Mouse (Mus musculus) small intestine, adult 2 months (tissue): Measurements from ENCODE around the gene Nxf1. TPM values are rescaled to one million over a fixed set of nuclear protein-coding genes. Genes with fewer than 3 reads are reported as not detected.

Source experiments
- H3K27ac ChIP-seq: fragments of 200-500 bp; 2 replicates; pipeline ENCODE4 v1.5.1; 2012; ENCODE audit warnings: low read depth, low read length, control low read depth, inconsistent platforms; ENCODE audit not compliant: insufficient read depth
- H3K27me3 ChIP-seq: fragments of 200-500 bp; 2 replicates; pipeline ENCODE4 v1.6.1; 2012; ENCODE audit warnings: mild to moderate bottlenecking, moderate library complexity, low read length, inconsistent platforms; ENCODE audit not compliant: control insufficient read depth, insufficient read depth
- H3K36me3 ChIP-seq: fragments of 200-500 bp; 2 replicates; pipeline ENCODE4 v1.6.1; 2012; ENCODE audit warnings: mild to moderate bottlenecking, low read length, control low read depth, inconsistent platforms; ENCODE audit not compliant: control insufficient read depth, insufficient read depth
- H3K4me1 ChIP-seq: fragments of 200-500 bp; 2 replicates; pipeline ENCODE4 v1.6.1; 2012; ENCODE audit warnings: low read length, inconsistent platforms, mixed read lengths; ENCODE audit not compliant: control insufficient read depth, insufficient read depth, insufficient read length
- H3K4me3 ChIP-seq: fragments of 200-500 bp; 2 replicates; pipeline ENCODE4 v1.5.1; 2012; ENCODE audit warnings: low read depth, mild to moderate bottlenecking, control low read depth, inconsistent platforms, low read length, moderate library complexity
- CTCF ChIP-seq: fragments of 200-500 bp; IDR thresholded peaks from 2 replicates; pipeline ENCODE4 v1.5.1; 2012; ENCODE audit warnings: low read depth, mild to moderate bottlenecking, control low read depth, inconsistent platforms, low read length, moderate library complexity, mixed read lengths; ENCODE audit not compliant: insufficient replicate concordance, insufficient read length; ENCODE audit errors: extremely low read depth
- POLR2A ChIP-seq: fragments of 200-500 bp; IDR thresholded peaks from 2 replicates; pipeline ENCODE4 v1.6.1; 2012; ENCODE audit warnings: low read depth, mild to moderate bottlenecking, control low read depth, inconsistent platforms, low read length, moderate library complexity
- WGBS: fragments of 180-500 bp; shearing (Covaris S2); methylation state at CpG from one replicate; pipeline ENCODE4 v1.1.7; 2018; 5-methylcytosine and 5-hydroxymethylcytosine counted together
- polyA plus RNA-seq: library from polyadenylated mRNA; depleted of rRNA; stranded (reverse); fragments of >200 nt; gene quantifications from 2 replicates; pipeline ENCODE4 v1.2.3, GENCODE M21; 2012

Gene Nxf1
- polyA plus RNA-seq, 1 experiment: 25.4 TPM

DNA sequence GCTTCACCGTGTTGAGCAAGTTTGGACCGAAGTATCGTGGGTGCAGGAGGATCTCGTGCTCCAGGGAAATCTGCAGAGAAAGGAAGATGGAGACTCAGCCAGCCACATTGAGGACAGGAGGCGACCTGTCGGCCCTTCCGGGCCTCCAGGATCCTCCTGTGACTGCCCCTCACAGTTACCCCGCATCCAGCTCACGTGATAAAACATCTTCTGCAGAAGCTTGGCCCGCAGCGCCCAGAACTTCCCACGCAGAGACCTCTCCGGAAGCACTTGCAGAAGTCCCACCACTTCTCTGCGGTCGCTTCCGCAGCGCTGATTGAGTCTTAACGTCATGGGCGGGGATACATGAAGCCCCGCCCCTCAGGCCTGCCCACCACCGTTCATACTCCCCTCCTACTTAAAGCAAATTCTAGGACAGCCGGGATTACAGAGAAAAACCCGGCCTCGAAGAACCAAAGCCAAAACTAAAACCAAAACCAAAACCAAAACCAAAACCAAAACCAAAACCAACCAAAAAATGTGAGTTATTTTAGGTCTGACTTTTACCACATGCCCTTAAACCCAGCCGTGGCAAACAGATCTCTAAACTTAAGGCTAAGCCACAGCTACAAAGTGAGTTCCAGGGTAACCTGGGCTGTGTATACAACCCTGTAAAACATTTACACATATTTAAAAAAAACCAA lies 41.5 kb downstream of the Nxf1 start, which contains the start of gene Polr2g:
Gene Polr2g (minus strand): TSS at position 314 of the 683 bp plus-strand sequence.
- H3K36me3 ChIP-seq: peaks cover 10% of the 10 kb centered on the region
- no peaks in the 10 kb centered on the region for H3K27me3 ChIP-seq
- TF ChIP-seq POLR2A: peak; percentile 70; the same call in 1 of the 2 replicates
- no peak for TF ChIP-seq CTCF
- WGBS: 1% methylated on average over 25 of the region's 25 CpGs
- H3K4me1 ChIP-seq: peaks cover 5% of the 10 kb centered on the region; the same call in 1 of the 2 replicates
- H3K27ac ChIP-seq: peak within 1 kb of the TSS; percentile 34
- peak within 1 kb of the TSS; percentile 75 for H3K4me3 ChIP-seq

GRCm38 (mm10) chr19:8798947-8799315 lies 42.1 kb downstream of the Nxf1 start:
- peaks cover 6% of the 10 kb centered on the region for H3K36me3 ChIP-seq
- H3K4me1 ChIP-seq: peaks cover 5% of the 10 kb centered on the region; the same call in 1 of the 2 replicates
- no peak for TF ChIP-seq POLR2A
- no peak for TF ChIP-seq CTCF
- no peaks in the 10 kb centered on the region for H3K27me3 ChIP-seq
- H3K27ac ChIP-seq: no peak overlapping the region
- H3K4me3 ChIP-seq: no peak overlapping the region

- under 1% methylated on average over 30 of the region's 30 CpGs for WGBS
- TF ChIP-seq POLR2A (peak; percentile 19; the same call in 1 of the 2 replicates), CTCF (no peak)
- Histone ChIP-seq H3K27ac (peak within 1 kb of the TSS; percentile 67), H3K4me3 (peak within 1 kb of the TSS; percentile 87), H3K36me3 (peaks cover 6% of the 10 kb centered on the region), H3K4me1 (peaks cover 5% of the 10 kb centered on the region; the same call in 1 of the 2 replicates), H3K27me3 (no peaks in the 10 kb centered on the region)
Measured at GRCm38 (mm10) chr19:8802130-8802821, 45.4 kb downstream of the Nxf1 start, which contains the start of gene Zbtb3. Gene Zbtb3 (plus strand): TSS chr19:8802555.

DNA sequence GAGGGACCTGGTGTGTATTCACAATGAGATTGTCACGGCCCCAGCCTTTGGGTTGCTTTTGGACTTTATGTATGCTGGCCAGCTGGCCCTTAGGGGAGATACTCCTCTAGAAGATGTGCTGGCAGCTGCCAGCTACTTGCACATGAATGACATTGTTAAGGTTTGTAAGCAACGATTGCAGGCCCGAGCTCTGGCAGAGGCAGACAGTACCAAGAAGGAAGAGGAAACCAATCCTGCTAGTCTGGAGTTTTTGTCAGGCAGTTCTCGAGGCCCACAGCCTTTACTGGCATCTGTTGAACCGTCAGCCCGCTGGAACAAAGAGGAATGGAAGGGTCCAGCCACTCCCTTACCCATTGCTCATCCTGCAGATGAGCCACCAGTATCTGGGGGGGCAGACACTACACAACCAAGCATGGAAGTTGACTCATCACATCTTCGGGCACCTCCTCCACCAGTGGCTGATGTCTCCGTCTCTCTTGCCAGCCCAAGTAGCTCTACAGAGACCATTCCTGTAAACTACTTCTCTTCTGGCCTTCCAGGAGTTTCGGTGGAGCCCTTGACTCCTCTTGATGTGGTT lies 46.4 kb downstream of the Nxf1 start:
- Histone ChIP-seq H3K4me1 (peaks cover 3% of the 10 kb centered on the region; the same call in 1 of the 2 replicates), H3K4me3 (no peak overlapping the region), H3K27me3 (no peaks in the 10 kb centered on the region), H3K27ac (no peak overlapping the region), H3K36me3 (peaks cover 9% of the 10 kb centered on the region)
- TF ChIP-seq POLR2A (no peak), CTCF (no peak)
- WGBS: 86% methylated on average over 9 of the region's 9 CpGs

DNA sequence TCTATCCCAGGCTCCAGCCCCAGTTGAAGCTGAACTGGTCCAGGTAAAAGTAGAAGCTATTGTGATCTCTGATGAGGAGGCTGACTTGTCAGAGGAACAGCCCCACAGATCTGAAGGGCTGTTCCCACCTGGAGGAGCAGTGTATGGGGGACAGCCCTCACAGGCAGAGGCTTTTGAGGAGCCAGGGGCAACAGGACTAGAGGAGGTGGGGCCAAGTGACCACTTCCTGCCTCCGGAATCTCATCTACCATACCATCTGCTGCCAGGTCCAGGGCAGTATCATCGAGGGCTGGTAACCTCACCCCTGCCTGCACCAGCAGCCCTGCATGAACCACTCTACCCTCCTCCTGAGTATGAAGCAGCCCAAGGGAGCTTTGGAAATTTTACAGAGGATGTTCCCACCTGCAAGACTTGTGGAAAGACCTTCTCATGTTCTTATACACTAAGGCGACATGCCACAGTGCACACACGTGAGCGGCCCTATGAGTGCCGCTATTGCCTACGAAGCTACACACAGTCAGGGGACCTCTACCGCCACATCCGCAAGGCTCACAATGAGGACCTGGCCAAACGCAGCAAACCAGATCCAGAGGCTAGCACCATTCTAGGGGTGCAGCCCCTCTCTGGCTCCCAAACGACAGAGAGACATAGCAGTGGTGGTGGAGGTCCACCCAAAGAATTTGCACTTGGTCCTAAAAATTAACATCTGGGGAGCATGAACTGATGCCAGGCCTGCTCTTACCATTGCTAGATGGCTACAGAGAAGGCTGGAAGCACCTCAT lies 47.2 kb downstream of the Nxf1 start:
- no peak for TF ChIP-seq CTCF
- no peak for TF ChIP-seq POLR2A
- Histone ChIP-seq H3K36me3 (peaks cover 12% of the 10 kb centered on the region), H3K4me3 (no peak overlapping the region), H3K27me3 (no peaks in the 10 kb centered on the region), H3K27ac (no peak overlapping the region), H3K4me1 (peaks cover 3% of the 10 kb centered on the region; the same call in 1 of the 2 replicates)
- WGBS: 84% methylated on average over 11 of the region's 11 CpGs

- H3K36me3 ChIP-seq: peaks cover 28% of the 10 kb centered on the region
- H3K4me3 ChIP-seq: no peak overlapping the region
- H3K27me3 ChIP-seq: no peaks in the 10 kb centered on the region
- TF ChIP-seq POLR2A: no peak
- no peak for TF ChIP-seq CTCF
- peaks cover 3% of the 10 kb centered on the region; the same call in 1 of the 2 replicates for H3K4me1 ChIP-seq
- 87% methylated on average over 5 of the region's 5 CpGs for WGBS
- H3K27ac ChIP-seq: peak overlapping the region; percentile 67; the same call in 1 of the 2 replicates
Measured at GRCm38 (mm10) chr19:8806810-8807209, 49.9 kb downstream of the Nxf1 start.
